Mouse (Mus musculus) spleen, adult 2 months (tissue): ENCODE data around the gene Kcnk16.

Experiments
- CTCF ChIP-seq: fragments of 200-500 bp; IDR thresholded peaks from 2 replicates; pipeline ENCODE4 v1.5.1; 2011; ENCODE audit warnings: mild to moderate bottlenecking, inconsistent platforms; ENCODE audit not compliant: insufficient read depth, insufficient read length, insufficient replicate concordance; ENCODE audit errors: extremely low read depth
- POLR2A ChIP-seq: fragments of 200-500 bp; IDR thresholded peaks from 2 replicates; pipeline ENCODE4 v1.6.1; 2011; ENCODE audit warnings: low read depth, low read length, inconsistent platforms

- TF ChIP-seq CTCF (no peak), POLR2A (no peak)
Measured at GRCm38 (mm10) chr14:20234403-20234802, 34.6 kb downstream of the Kcnk16 start.
